Mouse (Mus musculus) brain, adult 2 months (tissue): ENCODE data around the gene Cc2d2b.
A peak's percentile ranks its signal among the peaks of the same experiment; 100 is the strongest.

ENCODE experiments used
- DNase-seq: peaks from one replicate; pipeline ENCODE4 v3.0.0; 2011; ENCODE audit warnings: low read depth, low spot score

Gene Cc2d2b

GRCm38 (mm10) chr19:40748559-40748958, at the start of gene Cc2d2b:
Gene Cc2d2b, plus strand, starts transcription at chr19:40748753.
- no peak for DNase-seq

- DNase-seq = no peak
Measured at GRCm38 (mm10) chr19:40699816-40700215, 48.7 kb upstream of the Cc2d2b start.

GRCm38 (mm10) chr19:40702406-40702805, 46.1 kb upstream of the Cc2d2b start:
- DNase-seq = peak; percentile 83

- DNase-seq = peak; percentile 62
Measured at GRCm38 (mm10) chr19:40712889-40713628, 35.5 kb upstream of the Cc2d2b start.

GRCm38 (mm10) chr19:40714700-40715099, 33.9 kb upstream of the Cc2d2b start:
- DNase-seq = no peak

GRCm38 (mm10) chr19:40716981-40717380, 31.6 kb upstream of the Cc2d2b start:
- DNase-seq = no peak

- peak; percentile 38 for DNase-seq
Measured at GRCm38 (mm10) chr19:40719439-40720105, 29.0 kb upstream of the Cc2d2b start.

GRCm38 (mm10) chr19:40720381-40720780, 28.2 kb upstream of the Cc2d2b start:
- DNase-seq = no peak

GRCm38 (mm10) chr19:40722137-40723038, 26.2 kb upstream of the Cc2d2b start:
- DNase-seq = peak; percentile 81

- peak; percentile 45 for DNase-seq
Measured at GRCm38 (mm10) chr19:40723516-40723915, 25.0 kb upstream of the Cc2d2b start.

- DNase-seq = no peak
Measured at GRCm38 (mm10) chr19:40726148-40726547, 22.4 kb upstream of the Cc2d2b start.

GRCm38 (mm10) chr19:40726614-40727013, 21.9 kb upstream of the Cc2d2b start:
- DNase-seq = no peak

GRCm38 (mm10) chr19:40728213-40728612, 20.3 kb upstream of the Cc2d2b start:
- DNase-seq = no peak

GRCm38 (mm10) chr19:40728732-40729420, 19.7 kb upstream of the Cc2d2b start:
- DNase-seq = no peak

GRCm38 (mm10) chr19:40733409-40733808, 15.1 kb upstream of the Cc2d2b start:
- DNase-seq = peak; percentile 59

GRCm38 (mm10) chr19:40733849-40734248, 14.7 kb upstream of the Cc2d2b start:
- DNase-seq = peak; percentile 67

- peak; percentile 95 for DNase-seq
Measured at GRCm38 (mm10) chr19:40736680-40737512, 11.7 kb upstream of the Cc2d2b start.

- DNase-seq = no peak
Measured at GRCm38 (mm10) chr19:40737613-40738012, 10.9 kb upstream of the Cc2d2b start.

GRCm38 (mm10) chr19:40738683-40739324, 9.7 kb upstream of the Cc2d2b start:
- DNase-seq = no peak

- DNase-seq = peak; percentile 70
Measured at GRCm38 (mm10) chr19:40746603-40747002, 1.9 kb upstream of the Cc2d2b start.
